In genomic region chr1:152612535-152613157, GRCm38 (mm10) we compare ENCODE assay signal across 9 mouse cellular contexts.
DNase-seq lines count a peak whose midpoint lies in the region; ATAC-seq and TF ChIP-seq lines count a peak whose summit lies in the region.
"Had no signal": no experiment of that assay in that cellular context is flagged by ENCODE, and none has a peak within 500 bp of the region (broad histone marks: within the 10 kb centered on the region; RNA-seq: fewer than 3 reads in every experiment).

No protein-coding gene starts in this region.

- DNase-seq in adrenal gland, postnatal 14 days: peak; percentile 12
- DNase-seq in adrenal gland, adult 18-20 months (ENCODE audit: low spot score in 2 of 2): no peak
- DNase-seq in lung, postnatal 36 days: no peak
- peak; percentile 80 to 92 for DNase-seq in kidney, postnatal 25 days
- no peak for DNase-seq in stomach, postnatal 0 days (ENCODE audit: low spot score)
- DNase-seq in left cerebral cortex, adult 18-20 months (ENCODE audit: low spot score in 2 of 2): no peak

- no peaks in the 10 kb centered on the region for H3K9me3 ChIP-seq in lung, embryonic 16.5 days (ENCODE audit: control insufficient read depth, low read length)
- H3K9me3 ChIP-seq in stomach, postnatal 0 days (ENCODE audit: control insufficient read depth, low read length): no peaks in the 10 kb centered on the region
- no peaks in the 10 kb centered on the region for H3K9me3 ChIP-seq in forebrain, embryonic 15.5 days
- H3K9me3 ChIP-seq: embryonic facial prominence, embryonic 13.5 days had no signal

- H3K9ac ChIP-seq in lung, embryonic 16.5 days (ENCODE audit: low read length): no peak overlapping the region
- no peak overlapping the region for H3K9ac ChIP-seq in stomach, postnatal 0 days (ENCODE audit: low read length)
- H3K9ac ChIP-seq in forebrain, embryonic 15.5 days (replicated peaks): no peak overlapping the region
- H3K9ac ChIP-seq: embryonic facial prominence, embryonic 13.5 days had no signal

- H3K4me2 ChIP-seq in lung, embryonic 16.5 days (ENCODE audit: low read depth, low read length): 0 out of 2 replicates have a peak overlapping the region, but pooled peaks have one; percentile 21
- no peak overlapping the region for H3K4me2 ChIP-seq in stomach, postnatal 0 days (replicated peaks; ENCODE audit: low read depth)
- H3K4me2 ChIP-seq in forebrain, embryonic 15.5 days (replicated peaks): no peak overlapping the region
- H3K4me2 ChIP-seq: embryonic facial prominence, embryonic 13.5 days had no signal

- 68% methylated on average over 12 of the region's 12 CpGs for WGBS in lung, embryonic 16.5 days
- WGBS in stomach, postnatal 0 days: 74% methylated on average over 12 of the region's 12 CpGs
- WGBS in forebrain, embryonic 15.5 days: 78% methylated on average over 12 of the region's 12 CpGs

- no peak for TF ChIP-seq EP300 in stomach, postnatal 0 days (optimal IDR thresholded peaks at IDR 0.05)

- peaks cover 34% of the 10 kb centered on the region for H3K4me1 ChIP-seq in lung, embryonic 16.5 days (replicated peaks; ENCODE audit: control insufficient read depth, insufficient read depth, low read length)
- H3K4me1 ChIP-seq in stomach, postnatal 0 days (replicated peaks; ENCODE audit: control insufficient read depth, insufficient read depth): peaks cover 2% of the 10 kb centered on the region
- no peaks in the 10 kb centered on the region for H3K4me1 ChIP-seq in forebrain, embryonic 15.5 days

- peak; percentile 68 for ATAC-seq in lung, embryonic 16.5 days (ENCODE audit: low read depth)
- ATAC-seq in stomach, postnatal 0 days (ENCODE audit: low FRiP score, low TSS enrichment): no peak
- no peak for ATAC-seq in forebrain, embryonic 15.5 days (replicated peaks)

- no peak for TF ChIP-seq CTCF in stomach, postnatal 0 days (IDR thresholded peaks at IDR 0.05; ENCODE audit: low read depth)

- H3K4me3 ChIP-seq in lung, embryonic 16.5 days (ENCODE audit: low read length): no peak overlapping the region
- H3K4me3 ChIP-seq in stomach, postnatal 0 days (ENCODE audit: low read depth, low read length): no peak overlapping the region
- no peak overlapping the region for H3K4me3 ChIP-seq in forebrain, embryonic 15.5 days
- H3K4me3 ChIP-seq: embryonic facial prominence, embryonic 13.5 days had no signal

- no peaks in the 10 kb centered on the region for H3K27me3 ChIP-seq in lung, embryonic 16.5 days (ENCODE audit: control insufficient read depth, insufficient read depth, low read depth, low read length)
- H3K27me3 ChIP-seq in stomach, postnatal 0 days (ENCODE audit: control insufficient read depth, insufficient read depth, low read length): no peaks in the 10 kb centered on the region
- H3K27me3 ChIP-seq in forebrain, embryonic 15.5 days: no peaks in the 10 kb centered on the region
- H3K27me3 ChIP-seq: embryonic facial prominence, embryonic 13.5 days had no signal

- no peaks in the 10 kb centered on the region for H3K36me3 ChIP-seq in lung, embryonic 16.5 days (ENCODE audit: control insufficient read depth, insufficient read depth, low read length)
- H3K36me3 ChIP-seq in stomach, postnatal 0 days (ENCODE audit: control insufficient read depth, insufficient read depth, low read length): no peaks in the 10 kb centered on the region
- no peaks in the 10 kb centered on the region for H3K36me3 ChIP-seq in forebrain, embryonic 15.5 days

- peak overlapping the region; percentile 81 for H3K27ac ChIP-seq in lung, embryonic 16.5 days (ENCODE audit: low read length)
- peak overlapping the region; percentile 24; the same call in 1 of the 2 replicates for H3K27ac ChIP-seq in stomach, postnatal 0 days (replicated peaks)
- H3K27ac ChIP-seq in forebrain, embryonic 15.5 days (replicated peaks): no peak overlapping the region
- H3K27ac ChIP-seq: embryonic facial prominence, embryonic 13.5 days had no signal

Comparison
In these comparisons a context has a peak if more than half of its experiments do, and no peak if none do; other contexts are left out.
1. DNase-seq: peak in adrenal gland, postnatal 14 days (single experiment) and kidney, postnatal 25 days (2 of 2); none in adrenal gland, adult 18-20 months (0 of 2), lung, postnatal 36 days (single experiment), stomach, postnatal 0 days (single experiment) and left cerebral cortex, adult 18-20 months (0 of 2).